Mouse (Mus musculus) spleen, adult 12 weeks (tissue): ENCODE data around the gene Gli1.

Experiments used
- DNase-seq: peaks from one replicate; pipeline ENCODE4 v3.0.0; 2022; ENCODE audit warnings: low spot score

Gene Gli1

DNA sequence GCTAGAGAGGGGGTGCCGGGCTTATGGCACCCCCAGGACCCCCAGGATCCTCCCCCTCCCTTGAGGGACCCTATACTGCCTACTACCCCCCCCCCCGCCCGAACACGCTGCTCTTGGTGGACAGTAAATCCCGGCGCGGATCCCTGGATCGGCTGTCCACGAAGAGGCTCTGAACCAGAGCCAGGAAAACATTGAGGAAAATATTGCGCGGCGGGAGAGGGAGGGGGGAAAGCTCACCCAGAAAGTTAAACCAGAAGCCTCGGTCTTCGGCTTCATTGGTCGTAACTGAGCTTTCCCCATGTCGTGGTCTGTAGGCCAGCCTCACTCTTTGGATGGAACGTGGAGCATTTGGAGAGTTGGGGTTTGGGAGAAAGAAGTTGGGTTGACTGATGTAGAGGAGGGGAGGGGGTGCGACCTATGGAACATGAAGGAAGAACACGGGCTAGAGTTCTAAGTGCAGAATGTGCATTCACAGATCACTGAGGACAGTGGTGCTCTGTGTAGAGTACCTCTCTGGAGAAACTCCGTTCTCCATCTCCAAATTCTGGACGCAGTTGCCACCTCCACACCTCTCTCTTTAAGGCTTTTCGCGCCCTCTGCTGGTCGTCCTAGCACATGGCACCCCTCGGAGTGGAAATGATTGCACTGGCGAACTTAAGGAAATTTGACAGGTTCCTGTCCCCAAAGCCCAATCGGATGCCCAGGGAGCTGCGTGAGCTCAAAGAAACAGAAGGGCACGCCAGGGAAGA is at the start of gene Gli1:
Gene Gli1, minus strand, starts transcription at position 84 of the 749 bp plus-strand sequence.
- DNase-seq = peak; percentile 68

- no peak for DNase-seq
Measured at GRCm38 (mm10) chr10:127381743-127382134, 40.0 kb upstream of the Gli1 start.

- DNase-seq = peak; percentile 40
Measured at GRCm38 (mm10) chr10:127380767-127381742, 39.3 kb upstream of the Gli1 start.

DNA sequence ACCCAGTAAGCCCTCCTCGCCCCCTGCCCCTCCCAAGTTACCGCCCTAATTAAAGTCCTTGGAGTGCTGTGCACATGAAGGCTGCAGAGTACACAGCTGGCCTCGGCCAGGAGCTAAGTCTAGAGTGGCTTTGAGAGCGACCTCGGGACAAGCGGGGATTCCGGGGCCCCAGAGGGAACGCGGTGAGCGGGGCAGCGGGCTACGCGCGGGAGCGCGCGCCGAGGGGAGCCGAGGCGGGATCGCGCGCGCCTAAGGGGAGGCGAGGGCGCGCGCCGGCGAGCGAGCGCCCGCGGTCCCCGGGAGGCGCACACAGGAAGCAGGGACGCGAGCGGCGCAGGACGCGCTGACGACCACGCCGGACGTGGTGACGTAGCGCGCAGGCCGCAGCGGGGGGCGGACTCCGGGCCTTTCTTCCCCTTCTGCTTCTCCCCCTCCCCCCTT is 38.5 kb upstream of the Gli1 start, which contains the start of gene R3hdm2:
Gene R3hdm2, plus strand, starts transcription at position 77 of the 441 bp plus-strand sequence.
- peak; percentile 79 for DNase-seq

DNA sequence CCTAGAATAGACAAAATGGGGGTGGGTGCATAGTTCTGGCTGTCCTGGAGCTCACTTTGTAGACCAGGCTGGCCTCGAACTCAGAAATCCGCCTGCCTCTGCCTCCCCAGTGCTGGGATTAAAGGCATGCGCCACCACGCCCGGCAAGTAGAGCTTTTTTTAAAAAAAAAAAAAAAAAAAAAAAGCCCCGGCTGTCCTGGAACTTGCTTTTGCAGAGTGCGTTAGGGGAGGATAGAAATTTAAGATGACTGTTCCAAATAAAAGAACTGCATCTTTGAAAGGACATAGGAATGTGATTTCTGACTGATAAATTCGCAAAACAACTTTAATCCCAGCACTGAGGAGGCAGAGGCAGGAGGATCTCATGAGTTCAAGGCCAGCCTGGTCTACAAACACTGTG is 37.9 kb upstream of the Gli1 start:
- DNase-seq = no peak

DNA sequence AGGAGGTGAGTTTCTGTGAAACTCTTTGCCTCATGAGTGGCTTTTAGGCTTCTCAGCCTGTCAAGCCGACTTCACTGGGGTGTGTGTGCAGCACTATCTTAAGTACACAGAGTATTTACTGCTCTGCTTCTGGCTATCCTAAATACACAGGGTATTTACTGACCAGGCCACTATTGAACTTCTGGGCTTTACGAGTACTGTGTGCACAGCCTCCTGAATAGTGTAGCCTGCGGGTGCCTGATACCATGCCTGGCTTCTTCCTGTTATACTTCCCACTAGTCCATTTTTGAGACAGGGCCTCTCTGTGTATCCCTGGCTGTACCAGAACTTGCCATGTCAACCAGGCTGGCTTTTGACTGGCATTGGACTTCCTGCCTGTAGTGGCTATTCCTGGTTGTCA is 35.9 kb upstream of the Gli1 start:
- no peak for DNase-seq

DNA sequence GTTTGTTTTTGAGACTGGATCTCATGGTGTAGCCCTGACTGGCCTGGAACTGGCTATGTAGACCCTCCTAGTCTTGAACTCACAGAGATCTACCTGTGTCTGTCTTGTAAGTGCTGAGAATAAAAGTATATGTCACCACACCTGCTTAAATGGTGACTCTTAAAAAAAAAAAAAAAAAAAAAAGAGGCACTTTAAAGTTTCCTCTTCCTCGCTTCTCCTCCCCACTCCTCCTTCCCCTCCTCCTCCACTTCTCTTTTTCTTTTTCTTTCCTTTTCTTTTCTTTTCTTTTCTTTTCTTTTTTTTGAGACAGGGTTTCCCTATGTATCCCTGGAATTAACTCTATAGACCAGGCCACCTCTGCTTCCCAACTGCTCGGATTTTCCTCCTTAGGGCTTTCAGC is 29.2 kb upstream of the Gli1 start:
- DNase-seq = no peak

- DNase-seq = no peak
Measured at GRCm38 (mm10) chr10:127369834-127370820, 28.4 kb upstream of the Gli1 start, which contains the start of gene Inhbc. Inhbc (minus strand) TSS chr10:127370431.

- DNase-seq = no peak
Measured at GRCm38 (mm10) chr10:127368273-127368672, 26.5 kb upstream of the Gli1 start.

DNA sequence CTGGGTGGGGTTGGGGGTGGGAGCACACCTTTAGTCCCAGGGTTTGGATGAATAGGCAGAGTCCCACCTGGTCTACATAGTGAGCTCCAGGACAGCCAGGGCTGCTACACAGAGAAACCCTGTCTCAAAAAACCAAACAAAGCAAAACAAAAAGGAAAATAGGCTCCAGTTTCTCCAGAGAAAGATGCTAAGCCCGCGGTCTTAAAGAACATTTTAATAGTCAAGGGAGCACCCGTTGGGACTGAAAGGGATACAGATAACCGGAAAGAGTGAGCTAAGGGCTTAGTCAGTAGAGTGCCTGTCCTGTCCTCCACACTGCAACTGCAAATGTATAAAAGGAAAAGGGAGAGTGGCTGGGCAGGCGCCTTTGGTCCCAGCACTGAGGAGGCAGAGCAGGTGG is 25.3 kb upstream of the Gli1 start:
- no peak for DNase-seq

GRCm38 (mm10) chr10:127360714-127361113 is 18.9 kb upstream of the Gli1 start:
- no peak for DNase-seq

DNA sequence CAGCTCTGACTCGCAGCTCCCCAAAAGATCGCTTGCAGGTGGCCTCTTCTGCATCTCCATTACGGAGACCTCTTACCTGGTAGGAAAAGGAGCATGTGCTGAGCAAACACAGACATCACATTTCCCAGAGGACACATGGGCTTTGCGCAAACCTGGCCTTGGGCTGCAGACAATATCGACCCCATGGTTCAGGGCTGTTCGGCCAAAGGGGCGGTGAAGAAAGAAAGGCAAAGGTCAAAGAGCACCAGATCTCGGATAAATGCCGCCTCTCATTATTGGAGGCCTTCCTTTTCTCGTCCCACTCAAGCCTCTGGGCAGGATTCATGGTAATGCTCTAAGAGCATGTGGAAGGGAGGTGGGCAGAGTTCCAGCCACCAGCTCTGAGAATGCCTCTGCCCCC is 13.6 kb upstream of the Gli1 start:
- no peak for DNase-seq

GRCm38 (mm10) chr10:127353909-127354895 is 12.4 kb upstream of the Gli1 start, which contains the start of gene Inhbe:
Inhbe (minus strand) TSS chr10:127354411.
- no peak for DNase-seq

GRCm38 (mm10) chr10:127352766-127353165 is 11.0 kb upstream of the Gli1 start:
- no peak for DNase-seq

DNA sequence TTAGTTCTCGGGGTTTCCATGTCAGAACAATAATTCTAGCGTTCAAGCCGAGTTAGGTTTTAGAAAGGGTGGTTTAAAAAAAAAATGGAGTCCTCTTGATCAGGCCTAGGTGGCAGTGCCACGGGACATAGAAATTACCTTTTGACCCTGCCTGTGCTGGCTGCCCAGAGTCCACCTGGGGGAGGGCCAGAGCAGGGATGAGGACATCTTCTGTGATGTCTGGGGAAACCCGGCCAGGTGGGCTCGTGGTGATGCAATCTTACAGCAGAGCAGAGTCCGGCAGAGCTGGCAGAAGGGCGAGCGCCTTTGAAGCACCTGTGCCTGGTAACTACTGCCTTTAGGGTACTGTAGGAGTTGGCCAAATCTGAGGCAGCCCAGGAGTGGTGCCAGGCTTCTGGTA is 10.4 kb upstream of the Gli1 start:
- DNase-seq = no peak

GRCm38 (mm10) chr10:127351719-127352118 is 9.9 kb upstream of the Gli1 start:
- DNase-seq = no peak

- DNase-seq = no peak
Measured at GRCm38 (mm10) chr10:127351285-127351595, 9.5 kb upstream of the Gli1 start.

DNA sequence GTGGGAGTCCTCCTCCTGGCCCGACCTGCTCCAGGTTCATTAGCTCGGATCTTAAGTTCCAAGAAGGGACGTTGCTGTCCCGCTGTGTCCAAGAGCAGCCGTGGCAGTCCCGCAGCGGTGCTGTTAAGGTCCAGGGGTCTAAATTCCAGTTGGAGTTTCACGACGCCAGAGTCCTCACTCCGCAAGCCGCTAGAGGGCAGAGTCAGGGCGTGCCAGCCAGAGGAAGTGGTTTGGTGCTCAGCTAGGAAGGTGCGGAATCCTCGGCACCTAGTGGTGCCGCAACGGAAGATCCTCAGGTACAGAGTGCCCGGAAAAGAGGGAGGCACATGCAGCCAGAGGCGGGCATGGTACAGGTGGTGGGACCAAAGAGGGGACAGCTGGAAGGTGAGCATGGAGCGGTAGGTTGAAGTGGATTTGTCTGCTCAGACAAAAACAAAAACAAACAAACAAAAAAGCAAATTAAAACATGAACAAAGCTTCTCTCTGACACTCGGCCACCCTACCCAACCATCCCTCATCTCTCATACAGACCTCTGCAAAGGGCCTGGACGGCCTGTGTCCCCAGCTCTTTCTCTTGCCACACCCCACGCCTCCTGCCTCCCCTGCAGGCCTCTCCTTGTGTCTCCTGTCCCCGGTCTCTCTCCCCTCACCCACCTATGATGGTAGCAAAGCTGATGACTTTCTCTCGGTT is 9.0 kb upstream of the Gli1 start:
- no peak for DNase-seq

- DNase-seq = no peak
Measured at GRCm38 (mm10) chr10:127349810-127350209, 8.0 kb upstream of the Gli1 start.

GRCm38 (mm10) chr10:127348957-127349356 is 7.2 kb upstream of the Gli1 start:
- no peak for DNase-seq
